Mouse (Mus musculus): ENCODE results near the gene Mipol1.
"Not testable (repeated sequence)": the region's sequence is repeated elsewhere in the genome, so short reads cannot be mapped to it uniquely, and the experiment has no call there.

Mipol1 gene

DNA sequence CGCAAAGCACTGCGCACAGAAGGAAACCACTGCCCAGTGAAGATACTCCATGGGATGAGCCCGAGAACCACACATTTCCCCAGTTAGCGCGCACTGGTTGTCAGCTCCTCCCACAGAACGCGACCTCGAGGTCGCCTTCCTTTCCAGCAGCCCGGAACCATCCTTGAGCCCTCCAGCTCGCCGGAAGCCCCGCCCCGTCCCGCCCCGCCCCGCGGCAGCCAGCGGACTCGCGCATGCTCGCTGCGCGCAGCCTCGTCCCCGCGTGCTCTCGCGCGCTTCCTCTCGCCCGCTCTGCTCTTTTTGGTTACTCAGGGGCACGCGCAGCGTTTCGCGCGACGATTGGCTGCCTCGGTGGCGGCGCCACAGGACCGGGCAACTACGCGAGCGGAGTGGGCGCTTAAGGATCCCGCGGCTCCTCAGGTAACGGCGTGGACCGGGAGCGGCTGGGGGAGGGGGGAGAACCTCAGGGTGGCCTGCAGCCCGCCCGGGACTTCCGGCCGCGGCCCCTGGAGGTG is at the start of gene Mipol1, which contains the start of gene Prps1l3:
Gene Mipol1 (plus strand): TSS at position 236 of the 515 bp plus-strand sequence.
Gene Prps1l3 (plus strand): TSS at position 221 of the 515 bp plus-strand sequence.
- DNase-seq = peak; percentile 91

DNA sequence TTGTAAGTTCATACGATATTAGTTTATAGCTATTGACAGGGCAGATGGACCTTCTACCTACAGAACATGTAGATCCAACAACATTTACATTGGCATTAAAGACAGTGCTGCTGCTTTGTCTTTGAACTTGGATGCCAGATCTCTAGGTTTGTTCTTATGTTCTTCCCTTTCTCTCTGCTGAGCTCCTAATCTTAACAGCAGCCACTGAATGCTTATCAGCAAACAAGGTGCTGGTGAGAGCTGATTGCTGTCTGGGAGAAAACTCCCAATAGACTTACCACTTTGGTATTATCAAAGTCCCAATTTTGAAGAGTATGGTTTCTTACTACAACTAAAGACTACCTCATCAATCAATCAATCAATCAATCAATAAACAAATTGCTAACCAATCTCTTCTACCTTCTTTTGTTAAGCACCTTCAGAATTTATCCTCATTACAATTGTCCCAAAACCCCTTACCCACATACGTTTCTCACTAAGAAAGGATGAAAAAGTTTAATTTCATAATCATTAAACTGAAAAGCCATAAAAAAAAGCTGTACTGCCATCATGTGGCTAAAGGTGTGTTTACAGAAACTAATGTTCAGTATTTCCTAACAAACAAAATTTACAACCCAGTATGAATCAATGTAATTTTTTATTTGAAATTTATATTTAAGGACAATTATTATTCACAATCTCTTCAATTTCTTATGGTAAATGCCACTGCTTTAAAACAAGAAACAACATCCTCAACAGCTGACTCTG is 45.7 kb upstream of the Mipol1 start:
- DNase-seq = no peak

DNA sequence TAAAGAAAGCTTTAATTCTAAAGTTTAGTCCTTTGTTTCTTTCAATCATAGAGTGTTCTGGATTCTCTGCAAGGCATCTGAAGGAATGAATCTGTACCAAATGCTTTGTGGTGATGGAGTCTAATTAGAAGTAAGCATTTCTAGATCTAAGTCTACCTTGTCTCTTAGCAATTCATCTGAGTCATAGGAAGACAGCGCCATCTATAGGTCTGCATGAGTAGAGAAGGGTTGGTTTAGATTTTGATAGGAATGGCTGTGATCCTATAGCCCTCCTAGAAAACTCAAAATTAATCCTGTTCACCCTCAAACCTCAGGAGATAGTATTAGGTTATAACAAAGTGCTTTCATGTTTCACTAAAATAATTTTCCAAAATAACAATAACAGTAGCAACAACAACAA is 44.8 kb upstream of the Mipol1 start:
- DNase-seq = no peak

DNA sequence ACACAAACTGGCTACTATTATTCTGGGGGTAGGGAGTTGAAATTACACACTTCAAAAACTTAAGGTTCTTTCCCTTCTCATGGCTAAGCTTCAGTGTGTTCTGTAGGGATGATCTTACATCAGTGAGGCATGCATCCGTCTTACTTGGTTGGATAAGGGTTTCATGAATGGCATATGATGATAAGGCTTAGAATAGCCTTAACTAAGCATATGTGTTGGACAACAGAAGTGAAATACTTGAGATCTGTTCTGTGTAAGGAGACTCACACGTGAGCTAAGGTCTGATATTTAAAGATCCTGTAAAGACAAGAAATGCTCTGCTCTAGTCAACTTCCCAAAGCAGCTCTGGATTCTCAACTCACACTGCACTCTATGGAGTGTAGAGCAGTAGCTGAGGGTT is 44.1 kb upstream of the Mipol1 start:
- DNase-seq = no peak

DNA sequence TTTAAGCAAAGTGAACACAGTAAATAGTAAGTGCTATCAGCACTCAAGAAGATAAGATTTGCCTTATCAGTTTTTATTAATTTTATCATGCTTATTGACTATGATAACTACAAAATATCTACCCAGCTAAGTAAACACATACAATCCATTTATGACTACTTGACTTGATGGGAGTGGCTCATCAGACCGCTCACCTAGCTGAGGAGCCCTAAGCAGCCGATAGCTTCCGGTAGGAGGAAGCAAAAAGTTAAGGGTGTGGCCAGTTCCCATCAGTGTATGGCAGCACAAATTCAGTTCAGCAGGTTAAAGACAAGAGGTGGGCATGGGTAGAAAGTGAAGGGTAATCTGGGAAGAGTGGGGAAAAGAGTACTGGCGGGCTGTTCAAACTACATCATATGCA is 43.2 kb upstream of the Mipol1 start:
- DNase-seq = no peak

DNA sequence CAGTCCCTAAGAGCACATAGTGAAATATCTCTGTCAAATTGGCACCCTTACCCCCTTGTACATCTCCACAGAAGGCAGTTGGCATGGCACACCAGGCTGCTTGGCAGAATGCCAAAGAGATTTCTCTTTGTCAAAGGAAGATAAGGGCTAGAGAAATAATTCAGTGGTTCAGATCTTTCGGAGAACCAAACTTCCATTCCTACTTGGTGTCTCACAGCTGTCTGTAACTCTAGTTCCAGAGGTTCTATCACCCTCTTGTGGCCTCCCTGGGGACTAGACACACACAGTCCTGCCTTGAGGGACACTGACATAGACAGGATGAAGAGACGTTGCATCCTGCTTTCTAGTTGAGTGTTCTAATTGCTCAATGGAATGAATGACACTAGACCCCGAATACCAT is 35.6 kb upstream of the Mipol1 start:
- DNase-seq = peak; percentile 20

DNA sequence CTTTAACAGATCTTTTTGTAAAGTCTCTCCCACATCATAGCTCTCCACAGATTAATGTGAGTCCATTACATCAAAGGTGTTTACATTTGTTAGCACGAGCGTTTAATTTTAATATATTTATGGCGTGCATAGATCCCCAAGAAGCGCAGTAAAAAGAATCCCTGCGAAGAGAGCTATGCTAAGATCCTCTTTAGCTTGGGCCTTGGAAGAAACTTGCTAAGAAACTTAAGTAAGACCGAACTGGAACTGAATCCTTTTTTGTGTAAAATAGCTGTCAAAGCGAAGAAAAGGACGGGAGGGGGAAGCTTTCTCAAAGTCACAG is 34.0 kb upstream of the Mipol1 start:
- DNase-seq = no peak

DNA sequence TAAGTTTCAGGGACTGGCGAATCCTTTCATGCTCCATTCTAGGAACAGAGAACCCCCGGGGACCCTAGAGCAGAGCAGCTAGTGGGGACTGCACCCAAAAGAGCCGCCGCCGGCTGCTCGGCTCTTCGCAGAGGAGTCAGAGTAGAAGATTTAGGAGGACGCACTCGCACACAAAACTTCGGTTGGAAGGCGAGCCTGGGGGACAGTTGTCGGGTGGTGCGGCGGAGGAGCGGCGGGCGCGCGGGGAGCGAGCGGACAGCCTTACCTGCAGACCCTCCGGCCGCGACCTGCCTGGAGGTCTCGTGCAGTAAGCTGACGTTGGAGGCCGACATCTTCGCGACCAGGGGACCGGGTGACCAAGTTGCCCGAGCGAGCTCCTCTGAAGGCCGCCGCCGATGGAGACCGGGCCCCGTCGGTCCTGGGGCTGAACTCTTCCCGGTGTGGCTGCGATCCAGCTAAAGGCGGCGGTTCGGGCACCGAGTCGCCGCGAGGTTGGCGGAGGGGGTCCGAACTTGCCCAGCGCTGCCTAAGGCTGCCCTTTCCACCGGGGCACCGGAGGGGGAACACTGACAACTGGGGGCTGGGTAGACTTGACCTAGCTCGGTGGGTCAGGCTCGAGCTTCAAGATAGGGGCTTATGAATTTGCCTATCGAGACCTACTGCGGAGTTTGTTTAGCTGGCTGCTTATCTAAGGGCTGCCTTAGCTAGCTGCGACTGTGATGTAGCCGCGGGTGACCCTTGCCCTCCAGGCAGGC is 33.4 kb upstream of the Mipol1 start:
- peak; percentile 79 for DNase-seq

DNA sequence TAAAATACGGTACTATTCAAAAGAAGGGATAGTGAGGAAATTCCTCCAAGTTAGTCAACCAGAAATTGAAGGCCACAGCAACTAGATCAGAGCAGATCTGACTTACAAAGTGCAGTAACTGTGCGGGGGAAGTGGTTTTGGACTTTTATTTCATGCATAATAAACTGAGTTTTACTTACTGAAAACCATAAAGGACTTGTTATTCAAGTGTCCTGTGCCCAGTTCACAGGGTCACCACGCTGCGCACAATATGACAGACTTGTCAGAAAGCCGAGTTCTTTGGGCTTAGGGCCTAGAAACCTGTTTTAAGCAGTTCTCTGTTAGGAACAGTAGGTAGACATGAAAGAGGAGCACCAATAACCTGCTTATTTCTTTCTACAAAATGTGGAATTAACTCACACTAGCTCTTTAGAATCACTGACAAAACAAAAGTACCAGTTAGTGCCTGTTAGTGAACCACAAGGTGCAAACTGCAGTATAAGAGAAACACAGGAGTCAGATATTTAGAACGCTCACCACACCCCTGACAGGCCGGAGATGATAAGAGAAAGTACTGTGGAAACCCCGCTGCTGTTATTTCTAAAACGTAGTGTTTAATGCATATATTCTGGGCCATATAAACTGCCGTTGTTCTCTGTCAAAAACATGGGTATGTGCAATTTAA is 32.7 kb upstream of the Mipol1 start, which contains the start of gene Slc25a21:
Gene Slc25a21 (minus strand): TSS at position 110 of the 664 bp plus-strand sequence.
- no peak for DNase-seq

DNA sequence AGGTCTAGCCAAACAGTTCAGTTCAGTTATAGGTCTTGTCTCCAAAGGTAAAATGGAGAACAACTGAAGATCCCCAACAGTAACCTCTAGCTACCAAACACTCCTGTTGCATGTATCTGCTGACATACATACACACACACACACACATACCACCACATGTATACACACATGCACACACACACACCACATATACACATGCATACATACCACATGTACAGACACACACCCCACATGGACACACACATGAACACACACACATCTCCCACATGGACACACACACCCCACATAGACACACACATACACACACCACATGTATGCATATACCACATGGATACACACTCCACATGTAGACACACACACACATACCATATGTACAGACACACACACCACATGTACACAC is 32.0 kb upstream of the Mipol1 start:
- DNase-seq = no peak

DNA sequence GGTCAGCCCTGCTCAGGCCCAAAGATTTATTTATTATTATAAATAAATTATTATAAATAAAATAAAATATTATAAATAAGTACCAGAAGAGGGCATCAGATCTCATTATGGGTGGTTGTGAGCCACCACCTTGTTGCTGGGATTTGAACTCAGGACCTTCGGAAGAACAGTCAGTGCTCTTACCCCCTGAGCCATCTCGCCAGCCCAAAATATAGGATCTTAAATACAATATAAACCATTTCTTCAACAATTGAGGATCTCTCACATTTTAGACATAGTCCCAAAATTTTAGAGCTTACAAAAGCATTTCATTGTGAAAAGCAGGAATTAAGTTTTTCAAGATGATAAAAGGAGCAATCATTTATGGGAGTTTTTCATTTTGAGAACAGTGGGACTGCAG is 30.8 kb upstream of the Mipol1 start:
- DNase-seq = no peak

DNA sequence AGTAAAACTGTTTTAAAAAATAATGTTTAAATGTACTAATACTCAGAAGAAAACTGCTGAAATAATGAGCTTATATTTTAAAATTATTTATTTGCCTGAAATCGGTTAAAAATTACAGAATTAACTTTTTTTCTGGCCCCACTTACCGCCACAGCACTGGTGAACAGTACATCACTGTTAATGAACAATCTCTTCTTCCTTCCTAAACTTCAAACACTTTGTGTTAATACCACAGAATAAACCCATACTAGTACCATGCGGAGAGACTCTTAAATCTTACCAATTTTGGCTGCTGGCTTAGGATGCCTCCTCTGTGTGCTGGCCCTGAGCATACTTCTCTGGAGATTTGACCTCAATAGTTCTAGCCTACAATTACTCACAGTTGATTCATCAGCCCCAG is 28.3 kb upstream of the Mipol1 start:
- no peak for DNase-seq

DNA sequence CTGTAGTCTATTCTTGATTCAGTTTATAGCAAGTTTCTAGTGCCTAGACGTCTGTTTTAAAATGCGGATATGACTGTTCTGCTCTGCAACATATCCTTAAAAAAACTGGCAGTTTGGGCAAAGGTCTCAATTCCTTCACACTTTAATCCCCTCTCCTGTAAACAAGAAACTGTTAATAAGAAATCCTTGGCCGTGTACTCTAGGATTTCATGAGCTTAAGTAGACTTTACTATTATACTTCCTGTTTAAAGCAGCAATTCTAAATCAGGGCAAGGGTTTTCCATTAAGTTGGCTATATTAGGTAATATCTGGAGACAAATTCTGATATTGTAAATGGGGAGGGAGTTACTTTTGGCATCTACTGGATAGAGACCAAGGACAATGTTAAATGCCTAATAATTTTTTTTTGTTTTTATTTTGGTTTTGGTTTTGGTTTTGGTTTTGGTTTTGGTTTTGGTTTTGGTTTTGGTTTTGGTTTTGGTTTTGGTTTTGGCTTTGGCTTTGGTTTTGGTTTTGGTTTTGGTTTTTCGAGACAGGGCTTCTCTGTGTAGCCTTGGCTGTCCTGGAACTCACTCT is 25.9 kb upstream of the Mipol1 start:
- no peak for DNase-seq

DNA sequence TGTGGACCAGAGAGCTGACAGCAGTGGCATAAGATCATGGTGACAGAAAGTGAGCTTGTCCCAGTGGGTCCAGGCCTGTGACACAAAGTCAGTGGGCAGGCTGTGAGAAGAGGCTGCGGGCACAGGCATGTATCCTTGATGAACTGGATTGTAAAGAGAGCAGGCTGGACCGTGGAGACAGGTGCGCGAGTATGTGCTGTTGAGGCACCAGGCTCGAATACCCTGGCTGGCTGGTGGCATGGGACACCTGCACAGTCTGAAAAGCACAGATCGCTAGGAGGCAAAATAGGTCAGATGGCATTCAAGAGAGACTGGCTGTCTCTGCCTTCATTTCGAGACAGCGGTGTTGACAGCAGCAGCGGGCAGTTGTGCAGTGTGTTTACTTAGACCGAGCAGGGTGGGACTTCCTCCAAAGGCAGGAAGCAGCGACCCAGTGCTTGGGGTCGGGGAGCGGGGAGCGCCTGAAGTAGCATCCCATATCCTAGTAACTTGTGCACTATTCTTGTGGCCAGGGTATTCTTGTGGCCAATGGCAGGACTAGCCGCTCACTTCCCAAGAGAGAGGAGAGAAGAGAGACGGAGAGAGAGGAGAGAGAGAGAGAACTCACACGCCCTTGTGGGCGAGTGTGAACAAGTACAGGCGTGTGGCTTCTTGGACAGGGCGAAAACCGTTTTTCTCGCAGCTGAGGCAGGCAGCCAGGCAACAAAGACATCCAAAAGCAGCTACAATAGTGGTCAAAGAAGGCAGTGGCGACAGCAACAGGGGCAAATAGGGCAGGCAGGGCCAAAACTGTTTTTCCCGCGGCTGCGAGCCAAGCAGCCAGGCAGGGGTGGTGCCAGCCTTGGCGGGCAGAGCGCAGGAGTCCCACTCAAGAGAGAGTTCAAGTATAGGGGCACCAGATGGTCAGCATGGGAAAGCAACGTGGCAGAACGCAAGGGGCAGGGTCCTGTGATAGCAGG is 18.6 kb upstream of the Mipol1 start:
- DNase-seq = peak; percentile 52

DNA sequence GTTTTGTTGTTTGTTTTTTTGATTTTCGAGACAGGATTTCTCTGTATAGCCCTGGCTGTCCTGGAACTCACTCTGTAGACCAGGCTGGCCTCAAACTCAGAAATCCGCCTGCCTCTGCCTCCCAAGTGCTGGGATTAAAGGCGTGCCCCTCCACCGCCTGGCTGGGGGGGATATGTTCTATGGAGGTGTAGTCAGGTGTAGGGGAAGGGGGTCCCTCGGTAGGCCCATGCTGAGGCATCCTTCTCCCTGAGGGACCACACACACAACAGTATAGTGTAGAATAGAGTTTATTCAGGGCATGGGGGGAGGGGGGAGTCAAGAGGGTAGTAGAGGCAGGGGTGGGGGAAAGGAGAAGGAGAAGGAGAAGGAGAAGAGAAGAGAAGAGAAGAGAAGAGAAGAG is 17.8 kb upstream of the Mipol1 start:
- DNase-seq = not testable (repeated sequence)

DNA sequence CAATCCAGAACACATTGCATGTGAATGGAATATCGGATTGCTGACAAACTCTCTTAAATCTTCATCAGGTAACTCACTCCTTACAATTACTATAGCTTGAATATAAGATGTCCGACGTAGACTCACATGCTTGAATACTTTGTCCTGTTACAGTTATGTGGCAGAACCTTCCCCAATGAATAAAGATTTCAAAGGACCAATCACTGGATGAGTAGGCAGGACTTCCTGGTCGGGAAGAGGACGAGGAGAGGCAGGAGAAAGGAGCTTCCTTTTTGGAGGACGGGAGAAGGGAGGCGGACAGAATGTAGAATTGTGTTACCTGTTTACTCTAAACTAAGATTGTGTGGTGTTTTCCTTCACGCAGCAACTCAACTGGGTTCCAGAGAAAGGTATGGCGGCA is 3.8 kb upstream of the Mipol1 start:
- no peak for DNase-seq

DNA sequence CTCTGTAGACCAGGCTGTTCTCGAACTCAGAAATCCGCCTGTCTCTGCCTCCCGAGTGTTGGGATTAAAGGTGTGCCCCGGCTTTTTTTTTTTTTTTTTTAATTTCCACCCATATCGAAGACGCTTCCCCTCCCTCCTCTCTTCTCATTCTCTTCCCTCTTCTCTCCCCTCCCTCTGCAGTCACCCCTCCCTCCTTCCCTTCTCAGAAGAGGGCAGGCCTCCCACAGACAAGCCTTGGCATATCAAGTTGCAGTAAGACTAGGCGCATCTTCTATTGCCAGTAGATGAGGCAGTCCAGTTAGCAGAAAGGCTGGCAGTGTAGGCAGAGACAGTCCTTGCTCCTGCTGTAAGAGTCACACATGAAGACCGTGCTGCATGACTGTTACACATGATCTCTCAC is 2.5 kb upstream of the Mipol1 start:
- no peak for DNase-seq

DNA sequence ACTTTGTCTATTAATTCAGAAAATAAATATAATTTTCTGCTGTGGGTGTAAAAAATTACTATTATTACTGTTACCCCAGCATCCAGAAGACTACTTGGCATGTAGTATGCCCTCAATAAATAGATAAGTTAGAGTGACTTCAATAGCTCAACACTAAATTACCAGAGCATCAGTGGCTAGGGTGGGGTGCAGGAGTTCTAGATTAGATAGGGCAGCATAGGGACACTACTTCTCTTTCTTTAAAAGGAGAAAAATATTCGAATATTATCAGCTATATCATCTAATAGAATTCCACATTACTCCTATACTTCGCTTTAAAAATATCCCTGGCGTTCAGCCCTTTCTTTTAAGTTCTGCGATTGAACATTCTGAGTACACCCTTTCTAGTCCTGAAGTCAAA is 524 bp upstream of the Mipol1 start:
- no peak for DNase-seq

DNA sequence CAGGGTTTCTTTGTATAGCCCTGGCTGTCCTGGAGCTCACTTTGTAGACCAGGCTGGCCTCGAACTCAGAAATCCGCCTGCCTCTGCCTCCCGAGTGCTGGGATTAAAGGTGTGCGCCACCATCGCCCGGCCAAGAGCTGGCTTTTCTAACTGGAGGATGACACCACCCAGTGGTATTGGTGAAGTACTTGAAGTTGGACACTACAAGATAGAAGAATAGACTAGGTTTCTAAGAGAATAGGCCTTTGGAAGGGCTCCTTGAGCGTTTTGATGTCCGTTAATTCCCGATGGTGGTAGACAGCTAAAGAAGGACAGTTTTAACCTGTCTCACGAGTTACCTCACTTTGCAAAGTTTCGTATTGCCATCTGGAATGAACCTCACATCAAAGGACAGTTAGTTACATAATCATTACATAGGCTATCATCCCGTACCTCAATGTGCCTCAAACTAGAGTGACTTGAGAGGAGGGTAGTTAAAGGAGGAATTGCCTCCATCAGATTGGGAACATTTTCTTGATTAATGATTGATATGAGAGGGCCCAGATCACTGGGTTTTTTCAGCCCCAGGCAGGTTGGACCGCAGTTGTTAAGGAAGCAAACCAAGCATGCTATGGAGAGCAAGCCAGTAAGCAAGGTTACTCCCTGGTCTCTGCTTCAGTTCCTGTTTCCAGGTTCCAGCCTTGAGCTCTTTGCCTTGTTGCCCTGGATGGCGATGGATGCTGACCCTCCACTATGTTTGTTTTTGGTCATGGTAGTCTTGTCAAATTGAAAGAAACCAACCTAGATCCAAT is 1.1 kb downstream of the Mipol1 start:
- peak; percentile 59 for DNase-seq

DNA sequence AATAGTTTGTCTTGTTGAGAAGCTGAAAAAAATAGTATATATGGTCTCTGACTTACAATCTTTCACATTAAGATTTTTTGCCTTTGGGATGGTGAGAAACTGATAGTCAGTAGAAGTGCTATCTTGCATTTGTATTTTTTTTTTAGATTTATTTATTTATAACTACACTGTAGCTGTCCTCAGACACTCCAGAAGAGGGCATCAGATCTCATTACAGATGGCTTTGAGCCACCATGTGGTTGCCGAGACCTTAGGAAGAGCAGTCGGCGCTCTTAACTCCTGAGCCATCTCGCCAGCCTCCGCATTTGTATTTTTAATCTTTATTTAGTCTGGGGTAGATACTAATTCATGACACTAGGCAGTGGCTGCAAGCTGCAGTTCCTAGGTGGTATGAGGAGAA is 3.2 kb downstream of the Mipol1 start:
- DNase-seq = no peak
